Mouse (Mus musculus): ENCODE data around the gene Ldhd. TPM values are rescaled to one million over a fixed set of nuclear protein-coding genes. Genes with fewer than 3 reads are reported as not detected.
A peak's percentile ranks its signal among the peaks of the same experiment; 100 is the strongest.

The Ldhd gene
- polyA plus RNA-seq, 1 experiment from 2014 or later: 12.8 TPM

DNA sequence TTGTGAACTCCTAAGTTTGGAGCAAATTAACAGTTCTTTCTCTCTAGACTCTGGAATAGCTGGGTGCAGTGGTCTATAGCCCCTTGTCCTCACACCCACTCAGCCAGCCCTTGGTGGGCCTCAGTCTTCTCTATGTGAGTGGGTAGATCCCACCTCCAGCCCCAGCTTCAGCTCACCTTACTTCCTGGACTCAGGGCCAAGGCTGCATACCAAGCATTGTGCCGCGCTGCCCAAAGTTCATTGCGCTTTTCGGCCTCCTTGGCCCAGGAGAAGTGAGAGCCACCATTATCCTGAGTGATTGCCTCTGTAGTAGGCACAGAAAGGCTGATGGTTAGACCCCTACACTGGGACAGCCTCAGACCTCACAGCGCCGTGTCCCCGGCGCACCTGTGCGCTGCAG lies 2.3 kb downstream of the Ldhd start:
- H3K27me3 ChIP-seq: no peaks in the 10 kb centered on the region
- no peak for DNase-seq (ENCODE audit: low read depth, low spot score)
- ChIA-PET CTCF (no interaction called here), POLR2A (no interaction called here)
- in situ Hi-C loops (cut with MboI; ENCODE audit: low pct_unique_long_range_greater_than_20kb): no loop called here
- no peak for ATAC-seq
- TF ChIP-seq CTCF (IDR thresholded peaks at IDR 0.05): no peak

DNA sequence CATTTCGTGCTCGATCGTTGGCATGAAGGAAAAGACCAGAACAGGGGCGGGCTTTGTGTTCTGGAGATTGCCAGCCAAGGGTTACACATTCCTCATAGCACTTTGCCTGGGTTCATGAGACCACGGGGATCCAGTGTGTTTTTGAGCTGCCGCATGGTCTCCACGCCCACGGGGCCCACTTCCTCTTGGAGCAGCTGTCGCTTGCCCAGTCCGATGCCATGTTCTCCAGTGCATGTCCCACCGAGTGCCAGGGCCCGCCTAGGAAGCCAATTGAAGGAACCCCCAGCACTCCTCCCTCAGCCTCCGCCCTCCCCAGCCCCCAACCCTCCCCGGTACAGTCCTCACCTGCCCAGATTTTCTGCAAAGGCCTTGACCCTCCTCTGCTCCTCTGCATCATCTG lies 3.2 kb downstream of the Ldhd start:
- in situ Hi-C loops (cut with MboI; ENCODE audit: low pct_unique_long_range_greater_than_20kb): no loop called here
- DNase-seq (ENCODE audit: low read depth, low spot score) (no peak), ATAC-seq (no peak)
- no peak for TF ChIP-seq CTCF (IDR thresholded peaks at IDR 0.05)
- ChIA-PET CTCF (interaction anchor here (1.0 to 1.3 kb wide), 4 partner anchors 9 to 87 kb away, joined by 3 to 5 read pairs (median 4); no protein-coding TSS in a partner anchor), POLR2A (no interaction called here)
- no peaks in the 10 kb centered on the region for H3K27me3 ChIP-seq

DNA sequence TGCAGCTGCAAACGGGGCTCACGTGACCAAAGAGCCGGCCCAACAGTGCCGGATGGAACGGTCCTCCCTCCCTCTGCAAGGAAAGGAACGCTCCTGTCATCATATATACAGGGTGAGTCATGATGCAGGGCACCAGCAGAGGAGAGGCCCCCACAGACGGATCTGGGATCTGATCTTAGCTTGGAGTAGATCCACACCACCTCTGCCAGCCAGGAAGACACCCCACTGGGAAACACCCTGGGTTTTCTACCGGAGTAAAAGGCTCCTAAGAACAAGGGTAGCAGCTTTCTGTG lies 3.7 kb downstream of the Ldhd start:
- no peaks in the 10 kb centered on the region for H3K27me3 ChIP-seq
- DNase-seq (ENCODE audit: low read depth, low spot score) (peak; percentile 31), ATAC-seq (no peak)
- TF ChIP-seq CTCF (IDR thresholded peaks at IDR 0.05): no peak
- ChIA-PET POLR2A (no interaction called here), CTCF (interaction anchor here (0.8 to 1.3 kb wide), 6 partner anchors 9 to 87 kb away, joined by 3 to 5 read pairs (median 4); no protein-coding TSS in a partner anchor)
- in situ Hi-C loops (cut with MboI; ENCODE audit: low pct_unique_long_range_greater_than_20kb): no loop called here

DNA sequence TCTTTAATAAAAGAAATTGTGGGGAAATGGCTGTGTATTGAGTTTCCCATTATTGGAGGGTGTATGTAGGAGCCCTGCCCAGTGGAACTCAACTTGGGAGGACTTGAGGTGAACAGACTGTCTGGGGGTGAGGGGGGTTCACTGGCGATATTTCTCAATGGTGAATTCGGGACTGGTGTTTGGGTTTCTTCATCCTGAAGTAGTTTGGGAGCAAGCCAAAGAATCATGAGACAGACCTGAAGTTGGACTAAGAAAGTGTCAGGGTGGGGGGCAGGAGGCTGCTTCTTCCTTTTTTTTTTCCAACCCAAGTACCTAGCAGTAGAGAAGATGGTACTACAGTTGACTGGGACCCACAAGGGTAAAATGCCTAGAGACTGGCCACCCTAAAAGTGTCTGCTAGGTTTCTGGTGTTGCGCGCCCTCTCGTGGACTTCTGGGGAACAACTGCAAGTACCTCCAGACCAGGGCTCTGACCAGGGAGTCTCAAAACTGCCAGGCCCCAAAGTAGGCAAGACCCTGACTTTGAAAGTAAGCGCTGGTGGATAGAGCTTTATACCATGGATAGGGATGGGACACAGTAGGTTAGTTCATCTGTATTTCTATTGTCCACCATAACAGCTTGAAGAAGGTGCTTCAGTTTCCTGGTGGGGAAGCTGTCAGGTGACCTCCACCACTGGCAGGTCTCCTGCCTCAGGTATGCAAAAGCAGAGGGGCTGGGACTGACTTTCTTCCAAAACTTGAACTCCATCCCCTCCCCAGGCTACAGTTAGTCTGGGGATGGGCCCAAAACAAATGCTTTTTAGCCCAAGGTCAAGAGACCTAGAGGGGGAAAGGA lies 4.3 kb downstream of the Ldhd start:
- POLR2A ChIA-PET: no interaction called here
- ATAC-seq (no peak), DNase-seq (ENCODE audit: low read depth, low spot score) (peak; percentile 12)
- no peaks in the 10 kb centered on the region for H3K27me3 ChIP-seq
- in situ Hi-C loops (cut with MboI; ENCODE audit: low pct_unique_long_range_greater_than_20kb): no loop called here
- CTCF ChIA-PET: interaction anchor here (0.8 to 1.3 kb wide), 7 partner anchors 10 to 90 kb away, joined by 3 to 5 read pairs (median 4); partner anchors contain the start of gene Znrf1
- TF ChIP-seq CTCF (IDR thresholded peaks at IDR 0.05): no peak

DNA sequence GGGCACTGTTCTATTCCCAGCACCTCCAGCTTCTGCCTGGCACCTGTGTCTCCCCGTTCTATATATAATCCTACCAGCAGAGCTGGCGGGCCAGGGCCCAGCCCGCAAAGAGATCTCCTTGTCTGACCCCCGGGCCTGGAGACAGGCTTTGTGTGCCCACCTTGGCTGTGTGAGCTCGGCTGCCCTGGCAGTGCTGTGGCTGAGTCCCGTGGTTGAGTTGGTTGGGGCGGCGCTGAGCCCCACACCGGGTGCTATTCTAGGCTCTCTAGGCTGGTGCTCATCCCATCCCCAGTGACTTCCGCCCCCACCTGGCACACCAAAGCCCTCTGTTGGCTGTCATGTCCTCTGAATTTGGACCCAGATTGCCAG lies 5.3 kb downstream of the Ldhd start:
- DNase-seq (ENCODE audit: low read depth, low spot score): no peak
- ATAC-seq: no peak
- ChIA-PET CTCF (interaction anchor here (1.1 kb wide), 1 partner anchor 89 kb away, joined by 4 read pairs; the partner anchor contains the start of gene Znrf1), POLR2A (no interaction called here)
- no peaks in the 10 kb centered on the region for H3K27me3 ChIP-seq
- TF ChIP-seq CTCF (IDR thresholded peaks at IDR 0.05): no peak
- in situ Hi-C loops (cut with MboI; ENCODE audit: low pct_unique_long_range_greater_than_20kb): no loop called here

DNA sequence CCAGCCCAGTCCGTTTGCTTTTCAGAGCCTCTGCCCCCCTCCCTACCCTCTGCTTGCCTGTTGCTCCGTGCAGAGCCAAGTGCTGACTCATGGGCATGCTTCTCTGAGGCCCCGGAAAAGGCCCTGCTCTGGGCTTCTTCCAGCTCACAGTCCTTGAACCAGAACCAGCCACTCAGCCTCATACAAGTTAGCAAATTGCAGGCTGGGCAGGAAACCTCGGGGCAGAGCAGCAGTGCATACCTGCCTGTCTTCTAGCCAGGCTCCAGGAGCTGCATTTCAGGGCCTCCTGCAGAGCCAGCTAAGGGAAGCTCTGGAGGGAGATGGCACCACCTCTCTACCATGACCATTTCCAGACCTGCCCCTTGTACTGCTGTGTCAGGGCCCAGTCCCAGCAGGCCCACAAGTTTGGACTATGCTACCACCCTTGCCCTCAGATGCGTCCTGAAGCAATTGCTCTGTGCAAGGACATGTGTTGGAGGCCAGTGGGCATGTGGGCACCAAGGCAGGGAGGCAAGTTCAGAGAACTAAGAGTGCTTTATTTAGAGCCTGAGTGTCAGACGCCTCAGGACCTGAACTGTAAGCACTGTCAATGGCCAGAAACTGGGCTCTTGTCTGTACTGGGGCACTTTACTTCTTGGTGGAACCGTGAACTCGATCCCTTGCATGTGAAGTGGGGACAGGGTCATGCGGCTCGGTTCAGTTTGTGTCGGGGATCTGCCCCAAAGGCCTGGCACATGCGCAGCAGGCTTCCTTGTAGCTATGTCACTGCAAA lies 5.9 kb downstream of the Ldhd start:
- no peaks in the 10 kb centered on the region for H3K27me3 ChIP-seq
- in situ Hi-C loops (cut with MboI; ENCODE audit: low pct_unique_long_range_greater_than_20kb): no loop called here
- ChIA-PET POLR2A (interaction anchor here (0.6 kb wide), 1 partner anchor 52 kb away, joined by 4 read pairs; no protein-coding TSS in a partner anchor), CTCF (interaction anchor here (1.1 to 1.7 kb wide), 2 partner anchors 23 to 88 kb away, joined by 3 to 4 read pairs; partner anchors contain the start of gene Znrf1)
- DNase-seq (ENCODE audit: low read depth, low spot score) (peak; percentile 91), ATAC-seq (peak; percentile 85)
- no peak for TF ChIP-seq CTCF (IDR thresholded peaks at IDR 0.05)

DNA sequence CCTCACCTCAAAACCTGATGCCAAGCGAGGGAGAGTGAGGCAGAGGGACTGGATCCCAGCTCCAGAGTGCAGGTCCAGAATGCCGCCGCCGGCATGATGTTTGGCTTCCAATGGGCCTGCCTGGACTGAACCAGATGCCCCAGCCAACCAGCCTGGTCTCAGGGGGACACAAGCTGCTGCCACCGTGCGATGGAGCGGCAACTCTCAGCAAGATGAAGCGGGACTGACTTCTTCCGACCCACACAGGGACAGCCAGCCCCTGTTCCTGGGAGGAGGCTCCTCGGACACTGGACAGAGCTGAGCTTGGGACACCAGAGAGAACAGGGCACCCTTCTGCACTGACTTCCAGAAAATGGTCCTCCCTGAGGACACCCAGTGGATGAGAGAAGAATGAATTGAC lies 7.6 kb downstream of the Ldhd start:
- CTCF ChIA-PET: no interaction called here
- POLR2A ChIA-PET: interaction anchor here (2.0 kb wide), 1 partner anchor 15 kb away, joined by 5 read pairs; no protein-coding TSS in a partner anchor
- no peaks in the 10 kb centered on the region for H3K27me3 ChIP-seq
- in situ Hi-C loops (cut with MboI; ENCODE audit: low pct_unique_long_range_greater_than_20kb): no loop called here
- no peak for TF ChIP-seq CTCF (IDR thresholded peaks at IDR 0.05)
- ATAC-seq (no peak), DNase-seq (ENCODE audit: low read depth, low spot score) (no peak)

DNA sequence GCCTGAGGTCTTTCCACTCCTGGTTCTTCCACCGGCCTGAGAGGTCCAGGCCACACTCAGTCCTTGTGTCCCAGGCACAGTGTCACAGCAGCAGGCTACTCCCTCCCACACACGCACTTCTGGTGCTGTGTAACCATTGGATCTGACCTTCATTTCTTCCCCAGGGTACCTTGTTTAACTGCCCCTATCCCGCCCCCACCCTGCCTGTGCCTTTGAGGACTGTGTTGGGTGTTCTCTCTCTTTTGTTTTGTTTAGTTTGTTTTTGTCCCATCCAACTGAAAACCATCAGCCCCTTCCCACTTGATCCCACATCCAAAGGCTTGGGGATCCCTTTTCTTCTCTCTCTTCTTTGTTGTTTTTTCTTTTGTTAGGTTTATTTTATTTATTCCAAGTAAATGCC lies 8.1 kb downstream of the Ldhd start:
- ChIA-PET POLR2A (interaction anchor here (2.0 kb wide), 1 partner anchor 14 kb away, joined by 5 read pairs; no protein-coding TSS in a partner anchor), CTCF (no interaction called here)
- no peak for TF ChIP-seq CTCF (IDR thresholded peaks at IDR 0.05)
- in situ Hi-C loops (cut with MboI; ENCODE audit: low pct_unique_long_range_greater_than_20kb): no loop called here
- ATAC-seq: no peak
- no peak for DNase-seq (ENCODE audit: low read depth, low spot score)
- no peaks in the 10 kb centered on the region for H3K27me3 ChIP-seq

DNA sequence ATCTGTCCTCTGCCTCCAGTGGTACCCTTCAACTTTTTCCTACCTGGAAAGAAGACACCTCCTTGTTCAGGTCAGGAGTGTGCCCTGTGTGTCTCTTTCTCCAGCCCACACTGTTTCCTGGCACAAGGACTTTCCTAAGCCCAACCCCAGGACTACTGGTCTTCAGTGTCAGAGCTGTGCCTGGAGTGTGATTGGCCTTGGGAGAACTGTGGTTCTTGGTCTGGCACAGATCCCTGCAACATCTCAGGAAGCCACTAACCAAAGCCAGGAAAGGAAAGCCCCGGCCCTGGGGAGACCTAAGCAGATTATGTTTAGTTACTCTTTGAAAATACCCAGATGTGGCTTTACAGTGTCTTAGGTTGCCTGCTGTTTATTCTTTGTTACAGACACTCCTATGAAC lies 10.2 kb downstream of the Ldhd start:
- ATAC-seq (no peak), DNase-seq (ENCODE audit: low read depth, low spot score) (no peak)
- TF ChIP-seq CTCF (IDR thresholded peaks at IDR 0.05): no peak
- ChIA-PET CTCF (no interaction called here), POLR2A (no interaction called here)
- H3K27me3 ChIP-seq: no peaks in the 10 kb centered on the region
- in situ Hi-C loops (cut with MboI; ENCODE audit: low pct_unique_long_range_greater_than_20kb): no loop called here

DNA sequence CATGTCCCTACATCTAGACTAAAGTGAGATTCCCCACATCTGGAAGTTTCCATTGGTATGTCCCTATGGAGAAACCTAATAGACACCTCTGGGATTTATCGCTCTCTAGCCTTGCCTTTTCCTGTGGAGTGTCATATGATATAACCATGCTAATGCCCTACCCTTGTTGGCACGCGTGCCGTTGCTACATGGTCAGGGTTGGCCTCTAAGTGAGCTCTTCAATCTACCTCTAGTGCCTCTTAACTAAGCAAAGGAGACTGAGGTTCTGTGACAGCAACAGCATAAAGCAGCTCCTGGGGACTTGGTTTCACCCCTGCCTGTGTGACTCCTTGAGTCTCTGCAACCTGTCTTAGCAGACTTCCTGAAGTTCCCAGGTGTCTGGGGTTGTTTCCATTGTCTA lies 11.9 kb downstream of the Ldhd start:
- ChIA-PET POLR2A (interaction anchor here (0.8 kb wide), 1 partner anchor 49 kb away, joined by 5 read pairs; no protein-coding TSS in a partner anchor), CTCF (interaction anchor here (0.7 to 1.6 kb wide), 2 partner anchors 72 to 78 kb away, joined by 3 to 4 read pairs; no protein-coding TSS in a partner anchor)
- ATAC-seq: no peak
- H3K27me3 ChIP-seq: no peaks in the 10 kb centered on the region
- TF ChIP-seq CTCF (IDR thresholded peaks at IDR 0.05): no peak
- in situ Hi-C loops (cut with MboI; ENCODE audit: low pct_unique_long_range_greater_than_20kb): no loop called here
- no peak for DNase-seq (ENCODE audit: low read depth, low spot score)

DNA sequence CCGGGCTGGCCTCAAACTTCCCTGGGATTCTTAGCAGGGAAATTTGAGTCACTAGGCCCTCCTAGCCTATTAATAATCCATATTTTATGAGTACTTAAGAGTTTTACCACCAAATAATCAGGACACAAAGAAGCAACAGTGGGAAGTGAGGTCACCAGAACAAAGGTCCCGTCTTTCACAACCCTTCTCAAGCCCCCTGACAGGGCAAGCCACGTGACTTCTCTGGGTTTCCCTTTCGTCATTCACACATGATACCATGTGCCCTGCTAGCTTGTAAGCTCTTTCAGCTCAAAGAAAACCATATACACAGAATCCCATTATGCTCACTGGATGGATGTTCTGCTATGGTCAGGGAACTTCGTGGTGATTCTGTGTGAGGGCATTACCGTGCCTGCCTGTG lies 12.4 kb downstream of the Ldhd start:
- ATAC-seq: no peak
- no peaks in the 10 kb centered on the region for H3K27me3 ChIP-seq
- no peak for DNase-seq (ENCODE audit: low read depth, low spot score)
- POLR2A ChIA-PET: interaction anchor here (0.8 kb wide), 1 partner anchor 48 kb away, joined by 5 read pairs; no protein-coding TSS in a partner anchor
- no peak for TF ChIP-seq CTCF (IDR thresholded peaks at IDR 0.05)
- in situ Hi-C loops (cut with MboI; ENCODE audit: low pct_unique_long_range_greater_than_20kb): no loop called here
- CTCF ChIA-PET: interaction anchor here (0.7 to 1.6 kb wide), 2 partner anchors 72 to 78 kb away, joined by 3 to 4 read pairs; no protein-coding TSS in a partner anchor
